Mouse (Mus musculus) CH12F3 (cell line): ENCODE measurements around the gene Fgfr3.

Experiments
- in situ Hi-C: fragments of 300-500 bp; cut with MboI; formaldehyde crosslinking; loops from 2 replicates; pipeline ENCODE4 v1.14.3; 2020; ENCODE audit warnings: low sequenced_read_pairs

Fgfr3 gene

GRCm38 (mm10) chr5:33726891-33727290, 5.4 kb downstream of the Fgfr3 start:
- in situ Hi-C loops: no loop called here

- in situ Hi-C loops: no loop called here
Observed at GRCm38 (mm10) chr5:33728841-33729240, 7.4 kb downstream of the Fgfr3 start.

- in situ Hi-C loops: no loop called here
Observed at GRCm38 (mm10) chr5:33730516-33730915, 9.0 kb downstream of the Fgfr3 start.

GRCm38 (mm10) chr5:33731051-33731450, 9.6 kb downstream of the Fgfr3 start:
- in situ Hi-C loops: no loop called here

- in situ Hi-C loops: no loop called here
Observed at GRCm38 (mm10) chr5:33733837-33734236, 12.4 kb downstream of the Fgfr3 start.

- in situ Hi-C loops: no loop called here
Observed at GRCm38 (mm10) chr5:33735412-33736092, 14.1 kb downstream of the Fgfr3 start.

- in situ Hi-C loops: no loop called here
Observed at GRCm38 (mm10) chr5:33736230-33736629, 14.8 kb downstream of the Fgfr3 start.

GRCm38 (mm10) chr5:33737903-33738321, 16.4 kb downstream of the Fgfr3 start:
- in situ Hi-C loops: no loop called here

- in situ Hi-C loops: no loop called here
Observed at GRCm38 (mm10) chr5:33738341-33738740, 16.9 kb downstream of the Fgfr3 start.

- in situ Hi-C loops: loop anchor here (5.0 kb wide), 1 partner anchor 53 kb away; no protein-coding TSS in a partner anchor
Observed at GRCm38 (mm10) chr5:33740548-33740947, 19.1 kb downstream of the Fgfr3 start.

- in situ Hi-C loops: loop anchor here (5.0 kb wide), 1 partner anchor 56 kb away; no protein-coding TSS in a partner anchor
Observed at GRCm38 (mm10) chr5:33743481-33743880, 22.0 kb downstream of the Fgfr3 start.

- in situ Hi-C loops: no loop called here
Observed at GRCm38 (mm10) chr5:33777195-33777594, 55.7 kb downstream of the Fgfr3 start.

GRCm38 (mm10) chr5:33781964-33782344, 60.5 kb downstream of the Fgfr3 start:
- in situ Hi-C loops: no loop called here

- in situ Hi-C loops: no loop called here
Observed at GRCm38 (mm10) chr5:33782345-33782998, 61.0 kb downstream of the Fgfr3 start, which contains the start of gene Letm1. Gene Letm1, minus strand, starts transcription at chr5:33782817.

GRCm38 (mm10) chr5:33782999-33783390, 61.5 kb downstream of the Fgfr3 start:
- in situ Hi-C loops: no loop called here
